Mouse (Mus musculus) c-Kit-positive CD71-positive TER-119-positive erythroid progenitor cells, embryonic 14.5 days (primary cell): Measurements from ENCODE around the gene Snd1.
"Not testable (repeated sequence)": the region's sequence is repeated elsewhere in the genome, so short reads cannot be mapped to it uniquely, and the experiment has no call there.

ENCODE experiments used
- DNase-seq: peaks from one replicate; pipeline ENCODE4 v3.0.0-alpha.2; 2013; ENCODE audit warnings: low spot score

The Snd1 gene

GRCm38 (mm10) chr6:28486008-28486407, 11.1 kb downstream of the Snd1 start:
- no peak for DNase-seq

- DNase-seq: no peak
These were observed 11.5 kb downstream of the Snd1 start for GRCm38 (mm10) chr6:28486471-28486870.

- no peak for DNase-seq
These were observed 12.0 kb downstream of the Snd1 start for GRCm38 (mm10) chr6:28486905-28487304.

- DNase-seq: no peak
These were observed 13.4 kb downstream of the Snd1 start for GRCm38 (mm10) chr6:28488204-28488851.

GRCm38 (mm10) chr6:28490612-28491011, 15.7 kb downstream of the Snd1 start:
- no peak for DNase-seq

GRCm38 (mm10) chr6:28491198-28491597, 16.3 kb downstream of the Snd1 start:
- DNase-seq: no peak

GRCm38 (mm10) chr6:28497837-28498236, 22.9 kb downstream of the Snd1 start:
- DNase-seq: no peak

- DNase-seq: no peak
These were observed 27.6 kb downstream of the Snd1 start for GRCm38 (mm10) chr6:28502576-28502975.

GRCm38 (mm10) chr6:28503148-28503547, 28.2 kb downstream of the Snd1 start:
- no peak for DNase-seq

- no peak for DNase-seq
These were observed 29.7 kb downstream of the Snd1 start for GRCm38 (mm10) chr6:28504611-28505010.

- DNase-seq: no peak
These were observed 32.8 kb downstream of the Snd1 start for GRCm38 (mm10) chr6:28507759-28508158.

- DNase-seq: no peak
These were observed 39.3 kb downstream of the Snd1 start for GRCm38 (mm10) chr6:28514195-28514594.

- DNase-seq: no peak
These were observed 40.0 kb downstream of the Snd1 start for GRCm38 (mm10) chr6:28514830-28515350.

- no peak for DNase-seq
These were observed 41.7 kb downstream of the Snd1 start for GRCm38 (mm10) chr6:28516618-28517017.

GRCm38 (mm10) chr6:28517050-28517449, 42.1 kb downstream of the Snd1 start:
- no peak for DNase-seq

- DNase-seq: no peak
These were observed 44.5 kb downstream of the Snd1 start for GRCm38 (mm10) chr6:28519426-28519825.

- DNase-seq: not testable (repeated sequence)
These were observed 45.8 kb downstream of the Snd1 start for GRCm38 (mm10) chr6:28520787-28521186.

- no peak for DNase-seq
These were observed 46.5 kb downstream of the Snd1 start for GRCm38 (mm10) chr6:28521416-28521815.

- DNase-seq: no peak
These were observed 50.6 kb downstream of the Snd1 start for GRCm38 (mm10) chr6:28525589-28525988.

GRCm38 (mm10) chr6:28527459-28527858, 52.5 kb downstream of the Snd1 start:
- no peak for DNase-seq

GRCm38 (mm10) chr6:28528208-28528607, 53.3 kb downstream of the Snd1 start:
- DNase-seq: no peak

GRCm38 (mm10) chr6:28536464-28536863, 61.5 kb downstream of the Snd1 start:
- no peak for DNase-seq

- no peak for DNase-seq
These were observed 63.0 kb downstream of the Snd1 start for GRCm38 (mm10) chr6:28537851-28538527.

- DNase-seq: no peak
These were observed 67.4 kb downstream of the Snd1 start for GRCm38 (mm10) chr6:28542298-28542701.
